Mouse (Mus musculus): Measurements from ENCODE around the gene Olfr1131.
"Not testable (repeated sequence)": the region's sequence is repeated elsewhere in the genome, so short reads cannot be mapped to it uniquely, and the experiment has no call there.

The Olfr1131 gene

DNA sequence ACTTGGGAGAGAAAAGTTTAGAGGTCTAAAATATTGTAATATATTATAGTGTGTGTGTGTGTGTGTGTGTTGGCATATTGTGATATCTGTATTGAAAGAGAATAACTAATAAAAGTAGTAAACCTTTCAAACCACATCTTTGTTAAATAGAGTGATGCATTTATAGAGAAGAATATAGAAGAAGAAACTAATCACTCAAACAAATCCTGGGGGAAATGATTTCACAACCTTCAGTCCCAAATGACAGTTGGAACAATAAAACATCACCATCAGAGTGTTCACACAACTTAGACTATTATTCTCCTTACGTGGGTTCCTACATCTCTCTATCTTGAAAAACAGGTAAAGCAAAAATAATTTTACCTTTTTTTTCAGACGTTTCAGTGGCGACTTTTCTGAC lies at the start of gene Olfr1131:
Gene Olfr1131 (plus strand): TSS at position 301 of the 400 bp plus-strand sequence.
- DNase-seq (ENCODE audit: low spot score in 2 of 2) = no peak

DNA sequence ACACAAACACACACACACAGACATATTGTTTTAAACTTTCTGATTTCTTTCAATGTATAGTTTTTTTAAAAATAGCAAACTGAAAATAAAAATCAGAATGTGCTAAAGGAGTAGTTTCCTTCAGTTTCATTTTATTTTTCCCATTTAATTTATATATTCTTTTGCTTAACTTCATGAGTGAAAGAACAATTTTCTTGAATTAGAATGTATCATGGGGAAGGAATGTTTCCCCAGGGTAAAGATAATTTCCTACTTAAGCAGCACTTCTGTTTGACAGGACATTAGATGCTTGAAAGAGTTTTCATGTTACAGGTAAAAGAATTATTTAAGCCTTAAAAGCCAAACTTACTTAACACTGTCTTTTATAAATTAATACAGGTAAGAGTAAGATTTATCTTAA lies 21.0 kb upstream of the Olfr1131 start, which contains the start of gene Olfr1130:
Gene Olfr1130 (plus strand): TSS at position 301 of the 400 bp plus-strand sequence.
- not testable (repeated sequence) for DNase-seq (ENCODE audit: low spot score in 2 of 2)

DNA sequence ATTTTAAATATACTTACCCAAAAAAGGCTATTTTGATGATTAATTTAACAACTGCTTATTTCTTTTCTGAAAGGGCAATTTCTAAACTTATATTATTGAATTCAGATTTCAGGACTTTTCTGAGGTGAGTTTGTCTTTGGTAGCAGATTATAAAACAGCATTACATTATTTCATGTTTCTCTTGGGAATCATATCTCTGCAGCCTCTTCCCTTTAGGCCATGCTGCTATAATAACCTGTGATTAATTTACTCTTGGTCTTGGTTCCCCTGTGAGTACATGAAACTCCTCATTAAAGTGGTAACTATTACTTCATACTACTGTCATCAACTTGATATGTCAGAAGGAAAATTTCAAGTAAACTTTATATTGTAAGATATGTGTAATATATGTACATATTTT lies 10.5 kb downstream of the Olfr1131 start, which contains the start of gene Olfr1132:
Gene Olfr1132 (minus strand): TSS at position 101 of the 400 bp plus-strand sequence.
- no peak for DNase-seq (ENCODE audit: low spot score in 2 of 2)

DNA sequence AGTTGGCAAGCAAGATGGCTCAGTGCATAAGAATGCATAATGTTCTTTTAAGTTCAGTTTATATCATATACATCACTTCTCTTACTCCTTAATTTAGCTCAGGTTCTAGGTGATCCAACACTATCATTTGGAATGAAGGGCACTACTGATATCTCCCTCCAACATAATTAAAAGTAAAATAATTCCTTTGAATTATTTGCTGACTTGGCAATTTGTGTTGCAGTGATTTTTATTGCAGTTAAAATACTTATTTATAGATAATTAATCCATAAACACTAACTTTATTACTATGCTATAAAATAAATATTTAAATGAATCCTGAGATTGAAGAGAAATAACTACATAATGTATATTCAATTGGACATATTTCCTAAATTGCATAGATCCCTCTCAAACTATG lies 15.5 kb downstream of the Olfr1131 start:
- DNase-seq (ENCODE audit: low spot score in 2 of 2) = no peak

DNA sequence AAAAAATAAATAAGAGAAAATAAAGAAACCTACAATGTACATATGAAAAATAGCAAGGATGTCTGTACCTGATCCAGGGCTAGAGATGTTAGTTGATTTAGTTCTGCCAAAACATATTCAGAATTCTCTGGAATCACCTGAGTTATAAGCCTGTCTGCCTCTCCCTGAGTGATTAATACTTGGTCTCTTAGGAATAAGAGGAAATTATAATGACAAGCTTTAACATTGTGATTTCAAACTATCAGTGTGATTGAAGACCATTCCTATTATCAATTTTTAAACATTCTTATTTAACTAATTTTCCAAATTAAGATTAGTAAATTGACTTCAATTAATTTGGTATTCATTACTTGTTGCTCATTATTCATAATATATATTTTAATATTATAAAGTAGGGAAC lies 20.4 kb downstream of the Olfr1131 start, which contains the start of gene Olfr1133:
Gene Olfr1133 (minus strand): TSS at position 101 of the 400 bp plus-strand sequence.
- no peak for DNase-seq (ENCODE audit: low spot score in 2 of 2)

DNA sequence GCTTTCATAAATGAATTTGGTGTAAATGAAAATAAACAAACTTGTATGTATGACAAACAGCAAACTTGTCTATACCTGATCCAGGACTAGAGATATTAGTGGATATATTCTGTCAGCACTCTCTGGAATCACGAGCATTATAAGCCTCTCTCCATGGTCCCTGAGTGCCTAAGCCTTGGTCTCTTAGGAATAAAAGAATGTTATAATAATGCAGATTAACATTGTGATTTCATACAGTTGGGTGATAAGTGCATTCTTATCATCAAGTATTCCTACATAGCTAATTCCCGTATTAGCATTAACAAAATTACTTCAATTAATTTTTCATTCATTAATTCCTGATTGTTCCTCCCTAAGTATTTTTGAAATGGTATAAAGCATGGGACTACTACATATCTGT lies 31.5 kb downstream of the Olfr1131 start, which contains the start of gene Olfr1134:
Gene Olfr1134 (minus strand): TSS at position 101 of the 400 bp plus-strand sequence.
- no peak for DNase-seq (ENCODE audit: low spot score in 2 of 2)

DNA sequence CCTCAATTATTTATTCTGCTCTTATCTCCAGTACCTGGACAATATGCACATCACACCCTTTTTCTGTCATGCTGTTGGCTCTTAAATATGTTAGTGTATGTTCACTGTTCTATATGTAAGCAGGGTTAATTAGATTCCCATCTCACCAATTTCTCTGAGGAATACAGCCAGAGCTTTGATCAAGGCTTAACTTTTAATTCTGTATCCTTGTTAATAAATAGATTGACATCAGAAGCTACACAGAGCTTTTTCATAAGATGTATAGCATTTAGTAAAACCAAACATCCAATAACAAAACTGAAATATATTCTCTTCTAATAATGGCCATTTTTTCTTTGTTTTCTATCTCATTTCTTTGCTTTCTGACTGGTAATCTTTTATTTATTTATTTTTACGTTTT lies 46.7 kb downstream of the Olfr1131 start, which contains the start of gene Olfr1135:
Gene Olfr1135 (minus strand): TSS at position 101 of the 400 bp plus-strand sequence.
- no peak for DNase-seq (ENCODE audit: low spot score in 2 of 2)

Data from right cerebral cortex, postnatal 36 days (tissue).